Mouse (Mus musculus) heart, embryonic 16.5 days (tissue): ENCODE measurements around the gene Tmem14c. TPM values are rescaled to one million over a fixed set of nuclear protein-coding genes. Genes with fewer than 3 reads are reported as not detected.
"Not testable (repeated sequence)": the region's sequence is repeated elsewhere in the genome, so short reads cannot be mapped to it uniquely, and the experiment has no call there.

Experiments
- ATAC-seq: fragments of 200-750 bp; cut with Nextera tagmentation; replicated peaks from 2 replicates; pipeline ENCODE4 v1.8.0; 2017; ENCODE audit warnings: moderate number of reproducible peaks; ENCODE audit not compliant: insufficient read depth, low FRiP score; ENCODE audit errors: extremely low read depth
- H3K27ac ChIP-seq: fragments of 300-500 bp; sonication (generic); 2 replicates; pipeline ENCODE4 v1.5.1; 2014; ENCODE audit warnings: mild to moderate bottlenecking, low read length, control low read depth, moderate library complexity
- H3K27me3 ChIP-seq: fragments of 300-500 bp; sonication (generic); 2 replicates; pipeline ENCODE4 v1.6.1; 2014; ENCODE audit warnings: low read length, mixed read lengths; ENCODE audit not compliant: control insufficient read depth, insufficient read depth
- H3K36me3 ChIP-seq: fragments of 300-500 bp; sonication (generic); 2 replicates; pipeline ENCODE4 v1.6.1; 2014; ENCODE audit not compliant: control insufficient read depth, insufficient read depth
- H3K4me1 ChIP-seq: fragments of 300-500 bp; sonication (generic); 2 replicates; pipeline ENCODE4 v1.6.1; 2014; ENCODE audit warnings: low read length, mixed read lengths; ENCODE audit not compliant: control insufficient read depth, insufficient read depth
- H3K4me2 ChIP-seq: fragments of 300-500 bp; sonication (generic); 2 replicates; pipeline ENCODE4 v1.6.1; 2014; ENCODE audit warnings: low read depth, mild to moderate bottlenecking, control low read depth, low read length
- H3K4me3 ChIP-seq: fragments of 300-500 bp; sonication (generic); 2 replicates; pipeline ENCODE4 v1.5.1; 2014; ENCODE audit warnings: mild to moderate bottlenecking, control low read depth, low read length
- H3K9ac ChIP-seq: fragments of 300-500 bp; sonication (generic); 2 replicates; pipeline ENCODE4 v1.6.1; 2014; ENCODE audit warnings: low read length, control low read depth
- H3K9me3 ChIP-seq: fragments of 300-500 bp; sonication (generic); replicated peaks from 2 replicates; pipeline ENCODE4 v1.6.1; 2016; ENCODE audit warnings: low read length; ENCODE audit not compliant: control insufficient read depth
- WGBS: fragments of 180-500 bp; shearing (Covaris S2); extraction: QIAGEN DNeasy Blood & Tissue Kit; methylation state at CpG from one replicate; pipeline ENCODE4 v1.1.7; 2014; 5-methylcytosine and 5-hydroxymethylcytosine counted together
- polyA plus RNA-seq: library from polyadenylated mRNA; unstranded; fragments of >200 nt; fragmentation: Nextera tagmentation; extraction: Ambion mirVana; gene quantifications from 2 replicates; pipeline ENCODE4 v1.2.1, GENCODE M21; 2015

Tmem14c gene
- polyA plus RNA-seq, 1 experiment from 2014 or later: 237 TPM

GRCm38 (mm10) chr13:40979321-40979720, 36.8 kb upstream of the Tmem14c start:
- peak overlapping the region; percentile 47 for H3K27ac ChIP-seq
- H3K4me1 ChIP-seq: no peaks in the 10 kb centered on the region
- ATAC-seq: no peak
- 42% methylated on average over 2 of the region's 2 CpGs for WGBS
- no peaks in the 10 kb centered on the region for H3K27me3 ChIP-seq
- H3K9me3 ChIP-seq: no peaks in the 10 kb centered on the region
- 0 out of 2 replicates have a peak overlapping the region, but pooled peaks have one; percentile 1 for H3K4me2 ChIP-seq
- H3K36me3 ChIP-seq: no peaks in the 10 kb centered on the region
- no peak overlapping the region for H3K9ac ChIP-seq
- no peak overlapping the region for H3K4me3 ChIP-seq

- Histone ChIP-seq H3K36me3 (no peaks in the 10 kb centered on the region), H3K27me3 (no peaks in the 10 kb centered on the region), H3K4me3 (no peak overlapping the region), H3K27ac (no peak overlapping the region), H3K9ac (no peak overlapping the region), H3K4me1 (no peaks in the 10 kb centered on the region), H3K9me3 (no peaks in the 10 kb centered on the region), H3K4me2 (no peak overlapping the region)
- no peak for ATAC-seq
- 74% methylated on average over 1 of the region's 1 CpGs for WGBS
These were observed 33.3 kb upstream of the Tmem14c start for GRCm38 (mm10) chr13:40982759-40983158.

GRCm38 (mm10) chr13:40986081-40986480, 30.0 kb upstream of the Tmem14c start:
- Histone ChIP-seq H3K9me3 (no peaks in the 10 kb centered on the region), H3K4me3 (no peak overlapping the region), H3K27me3 (no peaks in the 10 kb centered on the region), H3K4me2 (no peak overlapping the region), H3K36me3 (no peaks in the 10 kb centered on the region), H3K4me1 (no peaks in the 10 kb centered on the region), H3K27ac (no peak overlapping the region), H3K9ac (no peak overlapping the region)
- WGBS: 88% methylated on average over 5 of the region's 5 CpGs
- no peak for ATAC-seq

DNA sequence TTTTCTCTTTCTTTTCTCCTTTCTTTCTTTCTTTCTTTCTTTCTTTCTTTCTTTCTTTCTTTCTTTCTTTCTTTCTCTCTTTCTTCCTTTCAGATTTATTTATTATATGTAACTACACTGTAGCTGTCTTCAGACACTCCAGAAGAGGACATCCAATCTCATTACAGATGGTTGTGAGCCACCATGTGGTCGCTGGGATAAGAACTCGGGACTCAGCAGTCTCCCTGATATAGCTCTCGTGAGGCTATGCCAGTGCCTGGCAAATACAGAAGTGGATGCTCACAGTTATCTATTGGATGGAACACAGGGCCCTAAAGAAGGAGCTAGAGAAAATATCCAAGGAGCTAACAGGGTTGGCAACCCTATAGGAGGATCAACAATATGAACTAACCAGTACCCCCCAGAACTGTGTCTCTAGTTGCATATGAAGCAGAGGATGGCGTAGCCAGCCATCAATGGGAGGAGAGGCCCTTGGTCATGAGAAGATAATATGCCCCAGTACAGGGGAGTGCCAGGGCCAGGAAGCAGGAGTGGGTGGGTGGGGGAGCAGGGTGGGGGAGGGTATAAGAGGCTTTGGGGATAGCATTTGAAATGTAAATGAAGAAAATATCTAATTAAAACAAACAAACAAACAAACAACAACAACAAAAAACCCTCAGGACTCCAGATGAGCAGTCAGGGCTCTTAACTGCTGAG, 28.3 kb upstream of the Tmem14c start:
- not testable (repeated sequence) for H3K36me3 ChIP-seq, H3K4me1 ChIP-seq, ATAC-seq, H3K9ac ChIP-seq, H3K27me3 ChIP-seq, H3K27ac ChIP-seq, H3K9me3 ChIP-seq, H3K4me3 ChIP-seq, H3K4me2 ChIP-seq
- 61% methylated on average over 4 of the region's 4 CpGs for WGBS

DNA sequence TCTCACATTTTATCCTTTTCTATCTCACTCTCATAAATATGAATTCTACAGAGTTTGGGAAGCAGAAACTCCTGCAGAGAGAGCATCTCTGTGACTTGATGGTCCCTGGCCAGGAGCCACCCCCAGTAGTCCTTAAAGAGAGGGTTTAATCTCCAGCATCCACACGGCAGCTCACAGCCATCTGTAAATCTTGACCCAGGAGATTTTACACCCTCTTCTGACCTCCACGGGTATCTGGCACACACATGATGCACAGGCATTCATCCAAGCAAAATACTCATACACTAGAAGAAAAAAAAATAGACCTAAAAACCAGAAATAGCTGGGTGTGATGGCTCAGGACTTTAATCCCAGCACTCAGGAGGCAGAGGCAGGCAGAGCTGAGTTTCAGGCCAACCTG, 27.7 kb upstream of the Tmem14c start:
- Histone ChIP-seq H3K4me2 (no peak overlapping the region), H3K4me3 (no peak overlapping the region), H3K9me3 (no peaks in the 10 kb centered on the region), H3K27ac (no peak overlapping the region), H3K9ac (no peak overlapping the region), H3K36me3 (no peaks in the 10 kb centered on the region), H3K27me3 (no peaks in the 10 kb centered on the region), H3K4me1 (no peaks in the 10 kb centered on the region)
- WGBS: 29% methylated on average over 2 of the region's 2 CpGs
- ATAC-seq: no peak

DNA sequence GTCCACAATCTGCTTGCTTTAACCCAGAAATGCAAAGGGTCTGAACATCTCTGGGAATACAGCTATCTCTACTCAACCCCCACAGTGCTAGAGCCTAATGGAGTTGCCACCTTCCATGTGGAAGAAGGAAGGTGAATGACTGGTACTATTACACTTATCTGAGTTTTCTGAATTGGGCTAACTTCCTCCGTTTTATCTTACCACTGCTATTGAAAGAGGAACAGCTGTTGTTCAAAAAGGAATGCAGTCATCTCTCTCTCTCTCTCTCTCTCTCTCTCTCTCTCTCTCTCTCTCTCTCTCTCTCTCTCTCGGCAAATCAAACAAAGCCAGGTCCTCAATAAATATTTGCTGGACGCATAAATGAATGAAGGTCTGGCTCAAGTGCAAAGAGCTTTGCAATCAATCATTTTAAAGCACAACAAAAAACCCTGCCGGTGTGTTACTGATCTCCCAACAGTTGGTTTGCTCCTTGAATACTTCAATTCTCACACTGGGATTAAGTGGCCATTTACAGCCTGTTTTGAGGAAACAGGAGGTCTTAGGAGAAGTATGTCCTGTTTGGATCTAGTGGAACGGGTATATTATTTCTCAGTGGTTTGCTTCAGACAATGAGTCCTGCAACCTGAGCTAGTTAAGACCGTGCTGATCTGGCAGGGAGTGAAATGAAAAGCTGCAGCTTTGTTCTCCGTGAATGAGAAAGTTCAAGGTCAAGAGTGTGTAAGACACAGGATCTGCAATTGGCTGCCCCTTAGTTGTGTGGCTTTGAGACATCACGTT, 21.4 kb upstream of the Tmem14c start:
- H3K4me2 ChIP-seq: peak overlapping the region; percentile 12; the same call in 1 of the 2 replicates
- no peaks in the 10 kb centered on the region for H3K36me3 ChIP-seq
- no peak overlapping the region for H3K27ac ChIP-seq
- H3K4me3 ChIP-seq: no peak overlapping the region
- no peaks in the 10 kb centered on the region for H3K27me3 ChIP-seq
- H3K9me3 ChIP-seq: no peaks in the 10 kb centered on the region
- H3K9ac ChIP-seq: no peak overlapping the region
- no peaks in the 10 kb centered on the region; the same call in 1 of the 2 replicates for H3K4me1 ChIP-seq
- WGBS: 19% methylated on average over 8 of the region's 8 CpGs
- ATAC-seq: no peak

GRCm38 (mm10) chr13:40998537-40998936, 17.6 kb upstream of the Tmem14c start:
- H3K4me2 ChIP-seq, H3K4me3 ChIP-seq, H3K9ac ChIP-seq, H3K9me3 ChIP-seq, H3K27me3 ChIP-seq, ATAC-seq, H3K36me3 ChIP-seq, H3K27ac ChIP-seq: not testable (repeated sequence)
- peaks cover 11% of the 10 kb centered on the region for H3K4me1 ChIP-seq
- WGBS: 88% methylated on average over 5 of the region's 5 CpGs

DNA sequence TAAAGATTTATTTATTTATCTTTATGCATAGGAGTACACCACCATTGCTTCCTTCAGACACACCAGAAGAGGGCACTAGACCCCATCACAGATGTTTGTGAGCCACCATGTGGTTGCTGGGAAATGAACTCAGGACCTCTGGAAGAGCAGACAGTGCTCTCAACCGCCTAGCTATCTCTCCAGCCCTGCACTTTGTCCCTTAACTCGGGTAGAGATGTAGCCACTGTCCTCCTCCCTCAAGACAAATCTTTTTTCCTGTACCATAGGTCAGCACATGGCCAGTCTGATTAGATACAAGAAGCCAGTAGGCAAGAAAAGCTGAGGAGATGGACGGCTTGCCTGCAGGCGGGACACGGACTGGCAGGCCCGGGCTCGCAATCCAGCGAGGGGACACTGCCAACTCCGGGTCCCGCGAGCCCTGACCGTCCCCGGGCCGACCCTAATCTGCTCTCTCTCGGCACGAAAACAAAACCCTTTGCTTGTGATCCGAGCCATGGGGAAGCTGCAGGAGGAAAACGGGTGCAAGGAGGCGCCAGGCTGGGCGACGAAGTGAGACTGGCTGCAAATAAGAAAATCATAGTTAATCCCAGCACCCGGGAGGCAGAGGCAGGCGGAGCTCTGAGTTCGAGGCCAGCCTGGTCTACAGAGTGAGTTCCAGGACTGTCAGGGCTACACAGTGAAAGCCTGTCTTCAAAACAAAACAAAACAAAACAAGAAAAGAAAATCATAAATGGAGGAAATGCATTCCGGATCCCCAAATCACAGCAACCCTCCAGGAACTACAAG, 15.8 kb upstream of the Tmem14c start:
- ATAC-seq: peak; percentile 37
- peak overlapping the region; percentile 94 for H3K9ac ChIP-seq
- no peaks in the 10 kb centered on the region for H3K27me3 ChIP-seq
- peak overlapping the region; percentile 80 for H3K4me2 ChIP-seq
- 0% methylated on average over 25 of the region's 25 CpGs for WGBS
- peaks cover 11% of the 10 kb centered on the region for H3K4me1 ChIP-seq
- H3K4me3 ChIP-seq: peak overlapping the region; percentile 100
- peaks cover 5% of the 10 kb centered on the region for H3K36me3 ChIP-seq
- H3K27ac ChIP-seq: peak overlapping the region; percentile 95
- no peaks in the 10 kb centered on the region for H3K9me3 ChIP-seq
